Mouse (Mus musculus): ENCODE measurements at regions not wholly inside any gene's neighbourhood (a gene's known extent, or its start where the extent isn't known, plus 50 kb on each side); places are given as distances from the start of the nearest gene placed in this dataset.
"Not testable (repeated sequence)": the region's sequence is repeated elsewhere in the genome, so short reads cannot be mapped to it uniquely, and the experiment has no call there.

DNA sequence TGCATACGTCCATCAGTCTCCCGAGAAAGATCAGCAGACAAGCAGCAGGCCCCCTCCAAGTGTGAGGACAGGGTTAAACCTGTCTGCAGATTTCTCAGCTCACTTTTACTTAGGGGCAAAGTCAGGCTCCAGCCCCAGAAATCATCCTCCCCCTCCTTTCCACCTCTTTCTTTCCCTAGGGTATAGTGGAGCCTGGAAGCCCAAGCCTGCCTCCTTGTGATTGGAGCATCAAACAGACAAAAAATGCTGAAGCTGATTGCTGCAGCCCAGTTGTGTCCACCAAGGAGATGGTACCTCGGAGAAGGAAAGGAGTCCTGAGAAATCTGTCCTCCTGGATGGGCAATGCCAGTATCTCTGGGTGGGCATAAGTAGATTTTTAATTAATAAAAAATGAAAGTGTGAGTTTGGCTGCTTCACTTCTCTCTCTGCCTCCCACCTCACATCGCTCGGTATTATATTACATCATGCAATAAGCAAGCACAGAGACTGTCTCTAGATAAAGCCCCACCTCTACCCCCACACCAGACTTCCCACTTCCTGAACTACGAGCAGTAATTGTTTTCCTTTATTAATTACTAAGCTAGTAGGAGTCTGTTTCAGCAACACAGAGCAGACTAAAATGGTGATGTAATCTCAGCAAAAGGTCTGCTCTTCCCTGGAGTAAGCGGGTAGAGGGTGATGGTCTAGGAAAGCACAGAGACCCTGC, 105.2 kb upstream of the Fhl2 start:
- ATAC-seq (replicated peaks; ENCODE audit: low read depth, poor library complexity, severe bottlenecking) = 0 out of 2 replicates have a peak, but pooled peaks have one; percentile 31

- ATAC-seq (replicated peaks; ENCODE audit: low read depth, poor library complexity, severe bottlenecking) = no peak
These were observed 105.9 kb upstream of the Fhl2 start for GRCm38 (mm10) chr1:43302657-43303056.

DNA sequence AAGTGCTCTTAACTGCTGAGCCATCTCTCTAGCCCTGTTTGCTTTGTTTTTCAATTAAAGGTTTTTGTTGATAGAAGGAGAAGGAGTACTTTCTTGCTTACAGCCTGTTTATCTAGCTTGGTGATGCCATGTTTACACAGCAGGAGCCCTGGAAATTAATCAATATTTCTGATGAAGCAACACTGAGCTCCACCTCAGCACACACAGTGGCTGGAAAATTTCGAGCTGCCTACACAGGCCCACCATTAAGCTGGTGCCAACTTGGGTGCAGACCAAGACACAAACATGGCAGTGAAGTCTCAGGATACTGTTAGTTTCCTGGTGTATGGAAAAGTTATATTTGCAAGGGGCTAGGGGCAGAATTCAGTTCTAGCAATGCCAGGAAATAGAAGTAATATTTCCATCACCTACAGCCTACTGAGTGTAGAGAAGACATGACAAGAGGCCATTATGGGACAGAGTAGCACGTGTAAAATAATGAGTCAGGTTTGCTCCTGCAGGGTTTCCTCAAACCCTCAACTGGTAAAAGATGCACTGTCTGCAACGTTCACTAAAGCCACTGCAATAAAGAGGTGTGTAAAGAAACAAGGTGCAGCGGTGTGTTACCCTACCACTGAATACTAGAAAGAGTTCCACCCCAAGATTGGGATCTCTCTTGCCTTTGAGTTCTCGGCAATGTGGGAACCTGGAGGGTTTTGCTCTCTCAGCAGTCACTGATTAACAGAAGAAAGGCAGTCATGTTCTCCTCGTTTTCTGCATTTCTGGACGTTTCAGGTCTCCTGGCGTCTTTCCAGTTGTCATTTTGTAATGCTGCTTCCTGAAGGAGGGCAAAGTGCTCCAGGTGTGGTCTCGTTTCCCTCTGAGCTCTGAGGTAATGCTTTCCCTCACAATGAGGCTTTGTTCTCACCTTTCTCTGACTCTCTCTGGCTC, 108.8 kb upstream of the Fhl2 start:
- no peak for ATAC-seq (replicated peaks; ENCODE audit: low read depth, poor library complexity, severe bottlenecking)

DNA sequence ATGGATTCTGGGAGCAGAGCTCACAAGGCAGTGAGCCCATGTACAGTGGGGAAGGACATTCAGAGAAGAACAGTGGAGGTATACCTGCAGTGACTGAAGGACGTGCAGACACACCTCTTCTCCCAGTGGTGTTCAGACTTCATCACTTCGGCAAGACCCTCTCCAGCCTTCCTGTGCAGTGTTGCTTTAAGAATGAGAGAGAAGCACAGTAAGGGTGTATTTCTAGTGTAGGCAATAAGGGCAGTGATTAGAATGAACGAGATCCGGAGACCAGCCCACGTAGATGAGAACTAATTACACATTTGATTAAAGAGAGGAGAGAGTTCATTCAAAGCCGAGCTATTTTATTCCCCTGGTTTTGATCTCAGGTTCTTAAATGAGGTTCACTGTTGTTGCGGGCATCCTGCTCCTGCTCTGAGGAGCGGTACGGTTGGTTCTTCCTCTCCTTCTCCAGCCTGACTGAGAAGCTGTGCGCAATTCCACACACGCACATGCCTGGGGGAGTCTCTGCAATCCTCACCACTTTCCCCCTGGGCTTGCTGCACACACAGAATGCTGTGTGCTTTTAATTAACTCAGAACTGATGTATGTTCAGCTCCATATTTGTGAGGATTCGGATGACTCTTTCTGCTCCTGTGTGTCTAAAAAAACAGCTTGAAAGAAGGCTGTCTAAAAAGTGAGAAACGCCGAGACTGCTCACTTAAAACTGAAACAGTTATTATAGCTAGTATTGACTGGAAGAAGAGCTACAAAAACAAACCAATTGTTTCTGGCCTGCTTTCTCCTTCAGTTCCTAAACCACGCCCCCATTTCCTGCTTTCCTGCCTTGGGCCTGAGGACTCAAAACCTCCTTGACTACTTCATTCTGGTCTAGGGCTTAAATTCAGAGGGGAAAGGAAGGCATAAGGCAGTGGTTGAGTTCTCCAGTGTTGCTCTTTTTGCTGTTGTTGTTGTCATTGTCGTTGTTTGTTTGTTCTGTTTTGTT, 114.2 kb upstream of the Fhl2 start:
- ATAC-seq (replicated peaks; ENCODE audit: low read depth, poor library complexity, severe bottlenecking) = 0 out of 2 replicates have a peak, but pooled peaks have one; percentile 22

- not testable (repeated sequence) for ATAC-seq (replicated peaks; ENCODE audit: low read depth, poor library complexity, severe bottlenecking)
These were observed 119.5 kb upstream of the Fhl2 start for GRCm38 (mm10) chr1:43316331-43316730.

DNA sequence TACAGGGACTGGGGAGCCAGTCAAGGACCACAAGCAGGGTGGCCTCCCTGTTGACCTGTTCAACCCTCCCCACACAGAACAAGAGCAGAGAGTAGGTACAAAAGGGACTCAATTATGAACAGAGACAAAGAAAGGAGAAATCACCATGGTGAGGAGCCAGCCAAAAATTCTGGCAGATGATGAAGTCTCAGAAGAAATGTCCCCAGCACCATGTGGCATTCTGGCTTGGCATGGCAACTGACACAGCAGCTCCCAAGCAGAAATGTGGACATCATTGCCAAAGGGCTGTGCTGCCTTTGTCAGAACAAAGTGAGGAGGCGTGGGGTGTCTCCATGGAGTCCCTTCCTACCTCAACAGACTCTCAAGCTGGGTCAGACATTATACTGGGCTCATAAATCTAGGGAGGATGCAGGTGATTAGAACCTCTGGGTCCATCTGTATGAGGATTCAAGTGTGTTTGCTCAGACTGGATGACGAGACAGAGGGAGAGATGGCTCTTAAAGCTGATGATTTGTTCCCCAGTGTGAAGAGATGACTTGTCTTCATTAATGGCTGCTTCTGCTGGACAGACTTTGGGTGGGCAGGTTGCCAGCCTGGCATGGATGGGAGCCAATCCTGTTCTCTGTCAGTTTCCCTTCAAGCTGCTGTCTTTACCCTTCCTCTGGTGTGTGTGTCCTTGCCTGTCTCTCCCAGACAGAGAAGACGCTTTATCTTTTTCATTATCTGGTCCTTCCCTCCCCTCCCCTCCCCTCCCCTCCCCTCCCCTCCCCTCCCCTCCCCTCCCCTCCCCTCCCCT, 120.5 kb upstream of the Fhl2 start:
- ATAC-seq (replicated peaks; ENCODE audit: low read depth, poor library complexity, severe bottlenecking) = no peak

DNA sequence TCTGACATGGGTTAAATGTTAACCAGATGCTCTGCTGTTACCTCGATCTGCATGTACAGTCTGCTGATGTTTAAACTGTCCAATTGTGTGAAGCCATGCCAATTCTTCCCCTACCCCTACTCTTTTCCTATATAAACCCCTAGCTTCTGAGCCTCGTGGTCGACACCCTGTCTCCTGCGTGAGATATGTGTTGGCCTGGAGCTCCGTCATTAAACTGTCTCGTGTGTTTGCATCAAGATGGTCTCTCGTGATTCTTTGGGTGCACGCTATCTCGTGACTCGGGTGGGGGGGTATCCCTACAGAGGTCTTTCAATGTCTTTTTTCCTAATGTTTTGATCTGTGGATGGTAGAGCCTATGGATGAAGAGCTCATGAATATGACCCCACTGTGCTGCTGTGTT, 110.9 kb upstream of the Nck2 start:
- ATAC-seq (replicated peaks; ENCODE audit: low read depth, poor library complexity, severe bottlenecking) = not testable (repeated sequence)

GRCm38 (mm10) chr1:43337168-43337784, 107.1 kb upstream of the Nck2 start:
- no peak for ATAC-seq (replicated peaks; ENCODE audit: low read depth, poor library complexity, severe bottlenecking)

GRCm38 (mm10) chr1:43338096-43338915, 106.1 kb upstream of the Nck2 start:
- no peak for ATAC-seq (replicated peaks; ENCODE audit: low read depth, poor library complexity, severe bottlenecking)

DNA sequence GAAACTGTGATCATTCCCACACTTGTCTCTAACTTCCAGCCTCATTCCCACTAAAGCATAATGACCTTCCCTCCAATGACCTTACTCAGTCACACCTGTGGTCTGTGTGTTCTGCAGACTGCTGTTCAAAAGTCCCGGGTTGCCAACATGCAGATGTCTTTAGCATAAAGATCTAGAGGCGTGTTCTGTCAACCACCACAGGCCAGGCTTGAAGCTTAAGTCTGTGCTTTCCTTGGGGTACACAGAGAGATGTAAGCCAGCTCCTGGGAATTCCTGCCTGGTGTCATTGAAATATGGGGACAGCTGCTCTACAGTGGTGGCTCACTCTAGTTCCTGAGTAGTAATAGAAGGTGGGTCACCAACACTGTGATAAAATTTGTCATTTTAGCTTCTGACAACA, 101.5 kb upstream of the Nck2 start:
- no peak for ATAC-seq (replicated peaks; ENCODE audit: low read depth, poor library complexity, severe bottlenecking)

- peak; percentile 89 for ATAC-seq (replicated peaks; ENCODE audit: low read depth, poor library complexity, severe bottlenecking)
These were observed 101.0 kb upstream of the Nck2 start for GRCm38 (mm10) chr1:43343410-43343809.

DNA sequence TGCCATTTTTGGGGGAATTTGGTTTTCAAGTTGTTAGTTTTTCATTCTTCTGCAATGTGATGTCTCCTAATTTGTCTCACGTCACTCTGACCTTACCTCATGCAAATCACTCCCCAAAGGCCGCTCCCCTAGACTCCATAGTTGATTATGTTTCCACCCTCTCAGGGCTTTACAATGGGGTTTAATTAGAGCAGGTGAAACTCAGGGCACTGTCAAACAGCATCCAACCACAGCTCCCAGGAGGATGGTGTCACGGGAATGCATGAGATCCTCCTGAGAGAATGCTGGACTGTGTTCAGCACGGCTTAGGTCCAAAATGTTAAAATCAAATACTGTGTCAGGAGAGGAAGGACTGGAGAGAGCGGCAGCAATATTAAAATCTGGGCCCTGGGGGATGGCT, 100.4 kb upstream of the Nck2 start:
- no peak for ATAC-seq (replicated peaks; ENCODE audit: low read depth, poor library complexity, severe bottlenecking)

- ATAC-seq (replicated peaks; ENCODE audit: low read depth, poor library complexity, severe bottlenecking) = no peak
These were observed 97.2 kb upstream of the Nck2 start for GRCm38 (mm10) chr1:43347152-43347551.

GRCm38 (mm10) chr1:43349966-43350365, 94.4 kb upstream of the Nck2 start:
- no peak for ATAC-seq (replicated peaks; ENCODE audit: low read depth, poor library complexity, severe bottlenecking)

- ATAC-seq (replicated peaks; ENCODE audit: low read depth, poor library complexity, severe bottlenecking) = no peak
These were observed 86.2 kb upstream of the Nck2 start for GRCm38 (mm10) chr1:43358191-43358590.

GRCm38 (mm10) chr1:43359662-43360061, 84.7 kb upstream of the Nck2 start:
- no peak for ATAC-seq (replicated peaks; ENCODE audit: low read depth, poor library complexity, severe bottlenecking)

GRCm38 (mm10) chr1:43360291-43360690, 84.1 kb upstream of the Nck2 start:
- ATAC-seq (replicated peaks; ENCODE audit: low read depth, poor library complexity, severe bottlenecking) = no peak

DNA sequence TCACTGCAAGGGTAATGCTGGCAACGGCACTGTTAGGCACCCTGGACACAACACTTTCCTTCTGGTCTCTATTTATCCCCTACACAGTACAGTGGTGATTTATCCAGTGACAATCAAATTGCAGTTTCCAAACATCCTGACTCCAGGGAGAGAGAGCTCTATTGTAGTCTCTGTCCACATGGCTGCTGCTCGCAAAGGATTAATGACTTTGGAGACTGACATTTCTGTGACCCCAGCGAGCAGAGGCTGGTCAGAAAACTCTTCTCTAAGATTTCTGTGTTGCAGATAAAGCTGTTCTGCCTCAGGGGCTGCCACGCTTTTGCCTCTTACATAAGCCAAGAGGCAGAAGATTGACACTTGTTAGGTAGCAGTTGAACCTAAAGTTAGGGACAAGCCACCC, 83.6 kb upstream of the Nck2 start:
- no peak for ATAC-seq (replicated peaks; ENCODE audit: low read depth, poor library complexity, severe bottlenecking)

Data from common myeloid progenitor, adult 5-6 weeks (primary cell).